Mouse (Mus musculus): Measurements from ENCODE around the gene Smyd3.

The Smyd3 gene

GRCm38 (mm10) chr1:179052545-179053180 lies 465.2 kb downstream of the Smyd3 start:
- no peak for ATAC-seq (ENCODE audit: insufficient number of reproducible peaks, low FRiP score, low TSS enrichment)

DNA sequence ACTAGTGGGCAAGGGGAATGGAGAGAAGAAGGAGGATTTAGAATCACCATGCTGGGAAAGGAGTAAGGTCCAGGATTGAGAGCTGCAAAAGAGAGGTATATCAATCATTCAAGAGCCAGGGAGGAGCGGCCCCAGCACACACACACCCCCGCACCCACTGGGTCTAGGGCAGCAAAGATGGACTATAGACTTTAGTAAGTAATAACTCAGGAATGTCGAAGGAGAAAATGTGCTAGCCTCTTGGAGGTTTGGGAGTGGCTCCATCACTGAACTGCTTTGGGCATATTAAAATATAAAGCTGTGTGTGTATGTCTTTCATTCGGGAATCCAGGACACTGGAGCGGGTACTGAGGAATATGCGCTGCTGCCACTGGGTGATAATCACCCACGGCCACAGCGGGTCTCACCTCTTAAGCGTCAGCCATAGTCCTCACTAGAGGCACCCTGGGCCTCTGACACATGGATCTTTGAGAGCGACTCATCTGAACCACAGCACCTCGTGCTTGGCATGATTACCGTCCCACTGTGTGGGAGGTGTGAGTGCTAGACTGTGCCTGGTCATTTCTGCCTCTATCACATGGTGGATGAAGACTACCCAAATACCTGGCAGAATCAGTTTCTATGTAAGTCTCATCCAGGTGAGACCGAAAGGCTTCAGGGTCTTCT lies 469.8 kb downstream of the Smyd3 start:
- no peak for ATAC-seq (ENCODE audit: insufficient number of reproducible peaks, low FRiP score, low TSS enrichment)

DNA sequence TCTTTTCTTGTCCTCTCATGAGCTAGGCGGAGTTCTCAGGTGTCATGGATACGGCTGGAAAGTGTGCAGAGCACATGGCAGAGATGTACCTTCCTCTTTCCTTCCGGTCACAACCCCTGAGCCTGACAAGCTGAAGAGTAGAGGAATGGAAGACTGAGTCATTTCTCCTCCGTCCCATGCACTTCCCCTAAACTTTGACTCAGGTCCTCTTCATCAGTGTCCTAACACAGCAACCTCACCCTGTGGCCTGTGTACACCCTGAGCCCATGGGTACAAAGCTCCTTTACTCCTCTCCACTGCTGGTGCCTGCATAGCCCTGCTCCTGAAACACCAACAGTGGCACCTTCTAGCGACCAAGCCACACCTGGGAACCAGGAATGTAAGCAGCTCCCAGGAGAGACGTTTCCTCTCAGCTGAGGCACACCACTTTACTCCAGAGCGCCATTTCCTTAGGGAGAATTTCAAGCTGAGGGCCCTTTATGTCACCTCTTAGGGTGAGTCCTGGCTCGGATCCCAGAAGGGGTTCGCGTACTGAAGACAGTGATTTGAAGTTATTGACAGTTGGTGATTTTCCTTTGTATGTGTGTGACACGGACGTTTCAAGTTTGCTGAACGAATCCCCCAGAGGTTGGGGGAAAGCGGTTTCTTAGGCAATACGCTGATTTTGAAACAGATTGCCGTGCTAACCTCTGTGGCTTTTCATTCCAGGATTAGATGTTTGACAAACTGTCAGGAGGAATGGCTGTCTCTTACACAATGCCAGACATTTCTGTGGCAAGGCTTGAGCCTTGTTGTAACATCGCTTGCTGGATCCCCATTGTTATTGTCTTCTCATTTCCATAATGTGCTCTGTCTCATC lies 471.8 kb downstream of the Smyd3 start:
- no peak for ATAC-seq (ENCODE audit: insufficient number of reproducible peaks, low FRiP score, low TSS enrichment)

GRCm38 (mm10) chr1:179044165-179044564 lies 473.7 kb downstream of the Smyd3 start:
- no peak for ATAC-seq (ENCODE audit: insufficient number of reproducible peaks, low FRiP score, low TSS enrichment)

DNA sequence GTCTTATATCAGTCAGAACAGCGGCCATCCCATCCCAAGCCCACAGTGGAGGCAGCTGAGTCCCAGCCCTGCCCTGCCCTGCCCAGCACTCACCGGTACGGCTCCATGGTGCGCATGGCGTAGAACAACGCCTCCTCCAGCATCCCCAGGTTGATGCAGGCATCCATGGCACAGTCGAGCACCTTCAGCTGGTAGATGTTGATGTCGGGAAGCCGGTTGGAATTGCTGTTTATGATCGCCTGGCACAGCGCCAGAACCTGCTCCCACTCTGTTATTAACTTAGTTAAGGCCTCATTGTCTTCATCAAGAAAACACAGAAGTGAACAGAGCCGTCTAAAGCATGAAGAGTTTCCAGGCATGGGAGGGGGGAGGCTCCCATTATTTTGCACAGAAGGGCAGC lies 474.2 kb downstream of the Smyd3 start:
- no peak for ATAC-seq (ENCODE audit: insufficient number of reproducible peaks, low FRiP score, low TSS enrichment)

DNA sequence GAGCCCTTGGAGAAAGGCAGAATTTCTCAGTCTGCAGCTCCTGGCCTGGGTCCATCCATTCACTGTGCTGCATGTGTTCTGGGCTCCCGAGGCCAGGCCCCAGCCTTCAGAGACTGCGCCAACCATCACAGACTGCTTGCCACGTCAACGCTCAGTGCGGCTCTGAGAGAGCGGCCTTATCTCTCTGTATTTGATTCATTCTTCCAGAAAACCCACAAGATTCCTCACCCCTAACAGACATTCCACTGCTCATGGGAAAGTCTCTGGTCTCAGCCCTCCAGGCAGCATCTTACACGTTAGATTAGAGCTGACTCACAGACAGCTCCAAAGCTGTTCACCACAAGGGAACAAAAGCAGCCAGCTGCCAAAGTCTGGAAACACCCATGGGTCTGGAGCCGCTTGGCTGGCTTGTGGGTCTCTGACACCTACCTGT lies 475.9 kb downstream of the Smyd3 start:
- peak; percentile 82; the same call in 1 of the 2 replicates for ATAC-seq (ENCODE audit: insufficient number of reproducible peaks, low FRiP score, low TSS enrichment)

DNA sequence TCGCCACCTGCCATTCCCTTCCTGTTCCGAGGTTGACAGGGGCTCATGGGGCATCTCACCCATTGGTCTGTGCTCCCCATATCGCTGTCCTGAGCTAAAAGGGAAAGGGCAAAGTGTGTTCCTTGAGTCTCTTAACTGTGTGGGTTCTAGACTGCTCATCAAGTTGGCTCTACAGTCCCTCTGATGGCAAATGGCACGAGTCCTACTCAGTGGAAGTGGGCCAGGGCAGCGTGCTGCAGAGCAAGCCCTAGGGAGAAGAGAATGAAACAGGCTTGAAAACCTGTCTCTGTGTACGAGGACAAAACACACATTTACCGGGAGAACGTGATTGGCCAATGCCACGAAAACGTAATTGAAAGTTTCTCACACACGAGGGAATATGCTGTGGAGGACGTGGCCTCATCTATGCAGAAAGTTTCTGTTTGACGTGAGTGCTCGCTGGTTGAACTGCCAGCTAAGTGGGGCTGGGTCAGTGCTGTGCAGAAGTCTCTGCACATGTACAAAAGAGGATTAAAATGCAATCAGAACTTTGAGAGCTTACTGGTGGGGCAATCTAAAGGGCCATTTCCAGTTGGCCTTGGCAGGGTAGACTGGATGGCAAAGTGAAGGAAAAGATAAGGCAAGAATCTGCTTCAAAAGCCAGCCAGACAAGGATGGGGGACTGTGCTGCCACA lies 476.5 kb downstream of the Smyd3 start:
- ATAC-seq (ENCODE audit: insufficient number of reproducible peaks, low FRiP score, low TSS enrichment), result no peak

DNA sequence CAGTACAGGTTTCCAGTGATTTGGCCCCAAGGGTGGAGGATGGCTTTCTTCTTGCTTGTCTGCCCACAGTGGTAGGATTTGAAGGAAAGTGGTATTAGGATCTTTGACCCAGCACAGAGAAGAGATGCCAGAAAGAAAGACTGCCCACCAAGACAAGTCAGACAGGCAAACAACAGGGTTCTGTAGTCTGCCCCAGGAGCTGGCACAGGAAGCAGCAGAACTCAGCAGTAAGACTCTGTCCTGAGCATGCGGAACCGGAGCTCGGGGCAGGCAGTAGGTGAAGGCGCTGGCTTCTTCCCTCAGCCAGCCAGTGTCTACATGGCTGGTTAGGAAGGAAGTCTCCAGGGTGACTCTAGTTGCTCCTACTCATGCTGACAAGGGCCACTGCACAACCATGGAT lies 479.0 kb downstream of the Smyd3 start:
- no peak for ATAC-seq (ENCODE audit: insufficient number of reproducible peaks, low FRiP score, low TSS enrichment)

DNA sequence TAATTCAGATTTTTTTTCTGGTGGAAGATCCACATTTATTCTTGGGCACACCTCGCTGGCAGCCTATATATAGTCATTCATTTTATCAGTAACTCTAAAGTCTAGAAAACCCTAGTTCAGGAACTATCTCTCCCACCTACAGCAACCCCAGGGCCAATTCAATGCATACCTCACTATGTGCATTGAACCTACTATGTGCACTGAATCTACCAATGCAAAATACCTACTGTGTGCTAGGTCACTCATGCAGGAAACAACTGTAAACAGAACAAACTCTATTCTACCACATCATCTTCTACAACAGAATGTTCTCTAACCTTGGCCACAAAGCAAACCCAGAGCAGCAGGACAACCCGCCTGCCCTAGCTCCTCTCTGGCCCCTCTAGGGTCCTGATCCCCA lies 484.9 kb downstream of the Smyd3 start:
- ATAC-seq (ENCODE audit: insufficient number of reproducible peaks, low FRiP score, low TSS enrichment), result no peak

DNA sequence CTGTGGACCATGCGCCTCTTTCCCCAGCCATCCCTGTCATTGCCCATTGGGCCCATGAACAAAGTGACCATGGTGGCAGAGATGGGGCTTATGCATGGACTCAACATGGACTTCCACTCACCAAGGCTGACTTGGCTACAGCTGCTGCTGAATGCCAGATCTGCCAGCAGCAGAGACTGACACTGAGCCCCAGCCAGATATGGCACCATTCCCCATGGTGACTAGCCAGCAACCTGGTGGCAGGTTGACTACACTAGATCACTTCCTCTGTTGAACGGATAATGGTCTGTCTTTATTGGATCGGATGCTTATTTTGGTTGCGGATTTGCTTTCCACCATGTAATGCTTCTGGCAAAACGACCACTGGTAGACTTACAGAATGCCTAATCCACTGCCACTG lies 486.3 kb downstream of the Smyd3 start:
- no peak for ATAC-seq (ENCODE audit: insufficient number of reproducible peaks, low FRiP score, low TSS enrichment)

DNA sequence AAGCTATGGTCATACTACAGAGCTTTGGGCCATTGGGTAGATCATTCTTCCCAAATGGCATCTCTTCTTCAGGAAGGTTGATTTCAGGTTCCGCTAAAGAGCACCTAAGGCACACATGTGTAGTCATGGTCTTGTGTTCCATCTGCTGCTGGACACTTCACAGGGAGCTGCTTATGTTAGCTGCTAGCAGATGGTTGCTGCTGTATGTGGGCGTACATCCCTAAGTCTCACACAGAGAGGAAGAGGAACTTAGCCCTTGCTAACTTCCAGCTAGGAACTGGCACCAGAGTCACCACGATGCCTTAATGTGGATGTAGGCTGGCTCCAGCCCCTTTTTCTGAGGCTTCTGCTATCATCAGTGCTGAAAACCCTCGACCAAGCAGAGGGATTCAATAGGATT lies 491.2 kb downstream of the Smyd3 start:
- ATAC-seq (ENCODE audit: insufficient number of reproducible peaks, low FRiP score, low TSS enrichment), result no peak

DNA sequence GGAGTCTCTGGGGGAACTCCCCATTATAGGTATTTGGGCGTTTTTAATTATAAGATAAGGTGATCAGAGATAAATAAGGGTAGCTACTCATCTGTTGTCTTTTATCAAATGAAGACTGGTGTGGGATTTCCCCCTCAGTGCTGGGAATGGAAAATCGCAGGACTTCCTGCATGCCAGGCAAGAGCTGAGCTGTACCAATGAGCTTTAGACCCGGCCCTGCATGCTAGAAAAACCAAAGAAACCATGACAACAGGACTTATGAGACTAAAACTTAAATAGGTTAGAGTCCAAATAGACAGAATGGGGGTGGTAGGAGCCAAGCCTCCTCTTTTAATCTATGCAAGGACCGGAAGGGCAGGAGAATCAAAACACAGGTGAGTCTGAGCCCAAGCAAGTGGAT lies 492.7 kb downstream of the Smyd3 start:
- no peak for ATAC-seq (ENCODE audit: insufficient number of reproducible peaks, low FRiP score, low TSS enrichment)

DNA sequence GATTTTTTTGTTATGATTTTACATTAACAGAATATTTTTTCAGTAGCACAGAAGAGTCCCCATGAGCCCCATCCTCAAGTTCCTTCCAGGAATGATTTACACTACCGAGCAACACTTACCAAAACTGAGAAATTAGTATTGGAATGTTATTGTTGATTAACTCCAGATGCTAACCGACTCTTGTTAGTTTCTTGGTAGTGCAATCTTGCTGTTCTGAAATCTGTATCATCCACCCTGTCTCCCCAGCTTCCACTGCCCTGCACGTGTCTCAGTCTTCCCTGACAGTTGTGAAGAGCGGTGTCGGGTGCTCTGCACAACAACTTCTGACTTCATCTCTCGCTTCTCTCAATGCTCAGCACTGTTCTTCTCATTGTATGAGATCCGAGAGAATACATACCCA lies 494.4 kb downstream of the Smyd3 start:
- no peak for ATAC-seq (ENCODE audit: insufficient number of reproducible peaks, low FRiP score, low TSS enrichment)

- no peak for ATAC-seq (ENCODE audit: insufficient number of reproducible peaks, low FRiP score, low TSS enrichment)
These were observed 500.4 kb downstream of the Smyd3 start for GRCm38 (mm10) chr1:179017428-179017827.

DNA sequence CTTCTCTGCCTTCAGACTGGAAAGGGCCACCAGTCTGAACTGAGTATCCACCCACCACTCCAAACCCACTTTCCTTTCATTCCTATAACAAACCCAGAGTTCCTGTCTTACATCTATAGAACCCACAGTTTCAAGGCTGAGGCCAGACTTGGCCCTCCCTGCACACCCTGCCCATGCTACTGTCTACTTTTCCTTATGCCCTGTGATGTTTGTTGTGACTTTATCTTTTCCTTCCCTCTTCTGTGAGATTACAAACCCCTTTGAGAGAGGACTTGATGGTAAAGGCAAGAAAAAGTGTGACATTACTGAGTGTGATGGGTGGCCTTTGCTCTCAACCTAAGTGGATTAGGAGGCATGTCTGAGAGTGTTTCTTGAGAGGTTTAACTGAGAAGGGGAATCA lies 504.8 kb downstream of the Smyd3 start:
- ATAC-seq (ENCODE audit: insufficient number of reproducible peaks, low FRiP score, low TSS enrichment), result no peak

GRCm38 (mm10) chr1:179012273-179012672 lies 505.6 kb downstream of the Smyd3 start:
- peak; percentile 91 for ATAC-seq (ENCODE audit: insufficient number of reproducible peaks, low FRiP score, low TSS enrichment)

DNA sequence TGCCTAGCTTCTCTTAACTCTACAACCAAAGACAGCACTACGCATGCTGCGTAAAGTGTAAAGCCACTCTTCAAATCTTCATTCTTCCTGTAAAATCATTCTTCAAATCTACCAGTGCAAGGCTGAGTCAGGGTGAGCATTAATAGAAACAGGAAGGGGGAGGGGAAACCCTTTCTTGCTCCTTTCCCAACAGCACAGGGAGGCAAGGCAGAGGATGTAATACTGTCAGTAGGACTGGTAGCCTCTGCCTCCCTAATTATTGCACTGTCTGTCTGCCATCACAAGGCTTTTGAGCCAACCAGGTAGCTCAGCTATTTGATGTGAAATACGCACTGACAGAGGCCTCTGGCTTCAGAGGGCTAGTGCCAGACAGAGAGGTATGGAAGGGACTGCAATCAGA lies 507.1 kb downstream of the Smyd3 start:
- ATAC-seq (ENCODE audit: insufficient number of reproducible peaks, low FRiP score, low TSS enrichment), result no peak

DNA sequence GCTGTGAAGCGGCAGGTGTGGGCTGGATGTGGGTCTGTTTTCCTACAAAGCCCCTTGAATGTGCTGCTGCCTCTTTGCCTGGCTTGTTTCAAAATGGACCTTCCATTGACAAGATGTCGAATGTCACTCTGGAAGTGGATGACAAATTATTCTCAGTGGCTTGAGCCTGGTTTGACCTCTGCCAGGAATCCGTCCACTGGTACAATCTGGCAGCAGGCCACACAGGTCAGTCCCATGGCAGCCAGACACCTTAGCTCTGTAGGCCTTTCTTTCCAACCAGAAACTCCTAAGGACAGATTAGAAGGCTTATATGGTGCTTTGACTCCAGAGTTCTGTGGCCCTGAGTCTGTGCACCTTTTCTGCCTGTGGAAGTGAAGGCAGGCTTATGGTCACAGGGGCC lies 507.9 kb downstream of the Smyd3 start:
- no peak for ATAC-seq (ENCODE audit: insufficient number of reproducible peaks, low FRiP score, low TSS enrichment)

- ATAC-seq (ENCODE audit: insufficient number of reproducible peaks, low FRiP score, low TSS enrichment), result 0 out of 2 replicates have a peak, but pooled peaks have one; percentile 28
These were observed 513.5 kb downstream of the Smyd3 start for GRCm38 (mm10) chr1:179004133-179004866.
